Mouse (Mus musculus) gastrocnemius, adult 2 months (tissue): ENCODE measurements around the gene Oit1. TPM values are rescaled to one million over a fixed set of nuclear protein-coding genes. Genes with fewer than 3 reads are reported as not detected.
A peak's percentile ranks its signal among the peaks of the same experiment; 100 is the strongest.

Experiments
- DNase-seq: peaks from one replicate; pipeline ENCODE4 v3.0.0; 2022
- H3K27ac ChIP-seq: fragments of 200-600 bp; 2 replicates; pipeline ENCODE4 v1.8.1; 2022; ENCODE audit warnings: mild to moderate bottlenecking
- H3K4me3 ChIP-seq: fragments of 200-600 bp; 2 replicates; pipeline ENCODE4 v1.8.1; 2022; ENCODE audit warnings: mild to moderate bottlenecking, moderate library complexity
- CTCF ChIP-seq: fragments of 200-600 bp; IDR thresholded peaks from 2 replicates; pipeline ENCODE4 v1.8.1; 2022; ENCODE audit warnings: antibody characterized with exemption, mild to moderate bottlenecking, moderate library complexity
- intact Hi-C: fragments of 180-260 bp; cut with DNase I; formaldehyde crosslinking; loops from one replicate; pipeline ENCODE4 v1.15.1; 2025
- total RNA-seq, 2 experiments: library from RNA; stranded (reverse); gene quantifications; 2 replicates each; pipeline ENCODE4 v1.2.3; 2021

Gene Oit1
- total RNA-seq, 2 experiments from 2014 or later: not detected

- peak overlapping the region; percentile 29; the same call in 1 of the 2 replicates for H3K4me3 ChIP-seq
- intact Hi-C loops: no loop called here
- no peak for TF ChIP-seq CTCF
- peak; percentile 64 for DNase-seq
- H3K27ac ChIP-seq: peak overlapping the region; percentile 46; the same call in 1 of the 2 replicates
Measured at GRCm38 (mm10) chr14:8331307-8331905, 47.1 kb downstream of the Oit1 start.

GRCm38 (mm10) chr14:8330390-8330789 is 48.2 kb downstream of the Oit1 start:
- Histone ChIP-seq H3K27ac (no peak overlapping the region), H3K4me3 (no peak overlapping the region)
- no peak for TF ChIP-seq CTCF
- no peak for DNase-seq
- intact Hi-C loops: no loop called here

GRCm38 (mm10) chr14:8329552-8329951 is 49.0 kb downstream of the Oit1 start:
- H3K27ac ChIP-seq: no peak overlapping the region
- intact Hi-C loops: no loop called here
- DNase-seq: no peak
- H3K4me3 ChIP-seq: no peak overlapping the region
- no peak for TF ChIP-seq CTCF

- Histone ChIP-seq H3K27ac (peak overlapping the region; percentile 46), H3K4me3 (no peak overlapping the region)
- intact Hi-C loops: no loop called here
- DNase-seq: peak; percentile 44
- no peak for TF ChIP-seq CTCF
Measured at GRCm38 (mm10) chr14:8327371-8327770, 51.2 kb downstream of the Oit1 start.

- Histone ChIP-seq H3K4me3 (no peak overlapping the region), H3K27ac (peak overlapping the region; percentile 46)
- no peak for TF ChIP-seq CTCF
- DNase-seq: no peak
- intact Hi-C loops: no loop called here
Measured at GRCm38 (mm10) chr14:8326961-8327360, 51.6 kb downstream of the Oit1 start.

- Histone ChIP-seq H3K4me3 (no peak overlapping the region), H3K27ac (no peak overlapping the region)
- TF ChIP-seq CTCF: no peak
- DNase-seq: no peak
- intact Hi-C loops: no loop called here
Measured at GRCm38 (mm10) chr14:8325746-8326145, 52.8 kb downstream of the Oit1 start.

- TF ChIP-seq CTCF: no peak
- Histone ChIP-seq H3K27ac (no peak overlapping the region), H3K4me3 (no peak overlapping the region)
- intact Hi-C loops: no loop called here
- no peak for DNase-seq
Measured at GRCm38 (mm10) chr14:8320528-8320927, 58.0 kb downstream of the Oit1 start.

GRCm38 (mm10) chr14:8317194-8318097 is 61.1 kb downstream of the Oit1 start, which contains the start of gene Fam107a:
Gene Fam107a, minus strand, starts transcription at chr14:8318023.
- intact Hi-C loops: no loop called here
- DNase-seq: no peak
- TF ChIP-seq CTCF: no peak
- Histone ChIP-seq H3K27ac (no peak within 1 kb of the TSS), H3K4me3 (peak within 1 kb of the TSS; percentile 58)

GRCm38 (mm10) chr14:8316366-8317193 is 62.0 kb downstream of the Oit1 start:
- intact Hi-C loops: no loop called here
- no peak for DNase-seq
- Histone ChIP-seq H3K4me3 (peak overlapping the region; percentile 58), H3K27ac (no peak overlapping the region)
- no peak for TF ChIP-seq CTCF

- intact Hi-C loops: no loop called here
- DNase-seq: no peak
- Histone ChIP-seq H3K27ac (no peak overlapping the region), H3K4me3 (no peak overlapping the region)
- no peak for TF ChIP-seq CTCF
Measured at GRCm38 (mm10) chr14:8315169-8315568, 63.4 kb downstream of the Oit1 start.

- intact Hi-C loops: no loop called here
- H3K27ac ChIP-seq: no peak overlapping the region
- DNase-seq: no peak
- no peak overlapping the region for H3K4me3 ChIP-seq
- peak; percentile 67 for TF ChIP-seq CTCF
Measured at GRCm38 (mm10) chr14:8314536-8314935, 64.0 kb downstream of the Oit1 start.

GRCm38 (mm10) chr14:8313877-8314276 is 64.7 kb downstream of the Oit1 start:
- H3K27ac ChIP-seq: no peak overlapping the region
- intact Hi-C loops: no loop called here

More at GRCm38 (mm10) chr14:8313877-8314276, 64.7 kb downstream of the Oit1 start:
- DNase-seq: no peak
- no peak for TF ChIP-seq CTCF
- no peak overlapping the region for H3K4me3 ChIP-seq
